Comparison of ENCODE assay signal across 9 mouse cellular contexts in genomic region chr4:151129725-151130557, GRCm38 (mm10). TPM values are rescaled to one million over a fixed set of nuclear protein-coding genes. Genes with fewer than 3 reads are reported as not detected.
DNase-seq lines count a peak whose midpoint lies in the region; ATAC-seq lines count a peak whose summit lies in the region.
"Had no signal": no experiment of that assay in that cellular context is flagged by ENCODE, and none has a peak within 500 bp of the region (broad histone marks: within the 10 kb centered on the region; RNA-seq: fewer than 3 reads in every experiment).

No protein-coding gene starts in this region.

- H3K4me3 ChIP-seq in hindbrain, embryonic 15.5 days, result peak overlapping the region; percentile 45

- H3K4me1 ChIP-seq in hindbrain, embryonic 15.5 days (replicated peaks), result peaks cover 51% of the 10 kb centered on the region

- H3K27me3 ChIP-seq in hindbrain, embryonic 15.5 days, result no peaks in the 10 kb centered on the region

- no peaks in the 10 kb centered on the region for H3K9me3 ChIP-seq in hindbrain, embryonic 15.5 days

- H3K36me3 ChIP-seq in hindbrain, embryonic 15.5 days, result no peaks in the 10 kb centered on the region

- DNase-seq in retina, embryonic 14.5 days (ENCODE audit: low spot score), result peak; percentile 9
- DNase-seq in retina, postnatal 1 day, result no peak
- peak; percentile 54 for DNase-seq in gastrocnemius, postnatal 10 days
- DNase-seq in skeletal muscle tissue, adult 2 months (ENCODE audit: low read depth, low spot score), result peak; percentile 89
- no peak for DNase-seq in adrenal gland, adult 2 months
- DNase-seq in liver, result no peak
- DNase-seq: liver, postnatal 0 days had no signal

- H3K4me2 ChIP-seq in hindbrain, embryonic 15.5 days, result peak overlapping the region; percentile 69

- peak overlapping the region; percentile 99 for H3K27ac ChIP-seq in hindbrain, embryonic 15.5 days (replicated peaks)

- 43% methylated on average over 16 of the region's 16 CpGs for WGBS in hindbrain, embryonic 15.5 days

- H3K9ac ChIP-seq in hindbrain, embryonic 15.5 days, result peak overlapping the region; percentile 74
- H3K9ac ChIP-seq: liver, postnatal 0 days had no signal

- no peak for ATAC-seq in hindbrain, embryonic 15.5 days (ENCODE audit: low FRiP score, low read depth)
- ATAC-seq in megakaryocyte progenitor cell, adult 5-6 weeks (replicated peaks; ENCODE audit: poor library complexity), result no peak
- ATAC-seq: liver, postnatal 0 days had no signal

RNA-seq across cellular contexts. Expression of gene Gm13090, which starts 40.6 kb away (rescaled TPM):
- not detected for total RNA-seq in gastrocnemius, postnatal 10 days (2021)
- not detected in 2 replicates for polyA plus RNA-seq in hindbrain, embryonic 15.5 days (2015; fragmentation: Nextera tagmentation; extraction: Ambion mirVana)
- total RNA-seq in adrenal gland, adult 2 months (2021), result not detected
- polyA plus RNA-seq in adrenal gland, adult 2 months (2012; rRNA removed), result not detected in 2 replicates
- not detected in 2 replicates for total RNA-seq in megakaryocyte progenitor cell, adult 5-6 weeks (2015)
- total RNA-seq in megakaryocyte progenitor cell, adult 5-6 weeks (2017), result not detected in 2 replicates
- polyA plus RNA-seq: liver, postnatal 0 days had no signal

Comparison
In these comparisons a context has a peak if more than half of its experiments do, and no peak if none do; other contexts are left out.
1. DNase-seq: peak in retina, embryonic 14.5 days (single experiment), gastrocnemius, postnatal 10 days (single experiment) and skeletal muscle tissue, adult 2 months (single experiment); none in retina, postnatal 1 day (single experiment), adrenal gland, adult 2 months (single experiment) and liver (single experiment).